Mouse (Mus musculus) adrenal gland, adult 8-10 months (tissue): ENCODE measurements around the gene Tmem18. TPM values are rescaled to one million over a fixed set of nuclear protein-coding genes. Genes with fewer than 3 reads are reported as not detected.

Experiments
- DNase-seq: peaks from one replicate; pipeline ENCODE4 v3.0.0; 2022
- total RNA-seq, 4 experiments: library from RNA; stranded (reverse); gene quantifications; 2 replicates each; pipeline ENCODE4 v1.2.4; 2022

The Tmem18 gene
- 10 to 100 TPM; 19.5 to 30.1 (median 24.5) TPM for total RNA-seq

- peak; percentile 77 for DNase-seq
These were observed at the start of gene Tmem18 for GRCm38 (mm10) chr12:30584356-30584740. Gene Tmem18, plus strand, starts transcription at chr12:30584426.

GRCm38 (mm10) chr12:30557349-30557748 lies 26.9 kb upstream of the Tmem18 start:
- no peak for DNase-seq

GRCm38 (mm10) chr12:30561411-30561810 lies 22.8 kb upstream of the Tmem18 start:
- no peak for DNase-seq

GRCm38 (mm10) chr12:30572075-30572474 lies 12.2 kb upstream of the Tmem18 start:
- no peak for DNase-seq

- no peak for DNase-seq
These were observed 8.3 kb upstream of the Tmem18 start for GRCm38 (mm10) chr12:30575952-30576351.

- DNase-seq: no peak
These were observed 6.2 kb upstream of the Tmem18 start for GRCm38 (mm10) chr12:30578019-30578418.

GRCm38 (mm10) chr12:30581277-30581676 lies 2.9 kb upstream of the Tmem18 start:
- DNase-seq: no peak

GRCm38 (mm10) chr12:30583586-30584355 lies 455 bp upstream of the Tmem18 start:
- no peak for DNase-seq

- DNase-seq: no peak
These were observed 637 bp downstream of the Tmem18 start for GRCm38 (mm10) chr12:30584863-30585262.

GRCm38 (mm10) chr12:30591832-30592231 lies 7.6 kb downstream of the Tmem18 start:
- no peak for DNase-seq

GRCm38 (mm10) chr12:30596818-30597407 lies 12.7 kb downstream of the Tmem18 start:
- DNase-seq: peak; percentile 21

- no peak for DNase-seq
These were observed 14.7 kb downstream of the Tmem18 start for GRCm38 (mm10) chr12:30598955-30599354.

GRCm38 (mm10) chr12:30599474-30599873 lies 15.2 kb downstream of the Tmem18 start:
- no peak for DNase-seq

GRCm38 (mm10) chr12:30599997-30600396 lies 15.8 kb downstream of the Tmem18 start:
- DNase-seq: no peak

GRCm38 (mm10) chr12:30604012-30604411 lies 19.8 kb downstream of the Tmem18 start:
- no peak for DNase-seq

- DNase-seq: no peak
These were observed 20.6 kb downstream of the Tmem18 start for GRCm38 (mm10) chr12:30604876-30605275.

- DNase-seq: no peak
These were observed 21.7 kb downstream of the Tmem18 start for GRCm38 (mm10) chr12:30605941-30606340.

- DNase-seq: no peak
These were observed 22.5 kb downstream of the Tmem18 start for GRCm38 (mm10) chr12:30606743-30607142.

- DNase-seq: no peak
These were observed 34.2 kb downstream of the Tmem18 start for GRCm38 (mm10) chr12:30618425-30618824.

GRCm38 (mm10) chr12:30628466-30628865 lies 44.2 kb downstream of the Tmem18 start:
- no peak for DNase-seq

- DNase-seq: no peak
These were observed 50.3 kb downstream of the Tmem18 start for GRCm38 (mm10) chr12:30634534-30634933.
